In the genomic region with DNA sequence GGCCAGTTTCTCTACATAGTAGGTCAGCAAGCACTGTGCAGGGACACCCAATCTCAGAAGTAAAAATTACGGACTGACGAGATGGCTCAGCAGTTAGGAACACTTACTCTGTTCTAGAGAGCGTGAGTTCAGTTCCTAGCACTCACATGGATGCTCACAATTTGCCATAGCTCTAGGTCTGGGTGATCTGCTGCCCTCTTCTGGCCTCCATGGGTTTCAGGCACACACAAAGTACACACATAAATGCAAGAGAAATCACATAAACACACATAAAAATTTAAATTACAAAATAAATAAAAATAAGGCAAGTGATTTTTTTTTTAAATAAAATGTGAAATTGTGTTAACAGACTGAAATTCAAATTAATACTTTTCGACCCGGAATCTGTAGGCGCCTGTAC, we compare ENCODE assay signal across 12 mouse cellular contexts.
DNase-seq lines count a peak whose midpoint lies in the region; ATAC-seq and TF ChIP-seq lines count a peak whose summit lies in the region.
"Had no signal": no experiment of that assay in that cellular context is flagged by ENCODE, and none has a peak within 500 bp of the region (broad histone marks: within the 10 kb centered on the region; RNA-seq: fewer than 3 reads in every experiment).

No protein-coding gene starts in this region.

- H3K4me3 ChIP-seq in left cerebral cortex, adult 2 months = no peak overlapping the region
- H3K4me3 ChIP-seq in CH12.LX (replicated peaks in 1 of 3; ENCODE audit: low read depth in 2 of 3, low read length in 2 of 3, poor library complexity in 1 of 3) = no peak overlapping the region

- TF ChIP-seq EP300 in CH12.LX (IDR thresholded peaks at IDR 0.05; ENCODE audit: low read length) = no peak

- peaks cover 81 to 97% of the 10 kb centered on the region in 2 experiments for H3K36me3 ChIP-seq in CH12.LX (replicated peaks in 1 of 2; ENCODE audit: control insufficient read depth in 1 of 2, insufficient read depth in 1 of 2, low read length in 1 of 2)

- DNase-seq in CD4-positive, CD25-positive, alpha-beta regulatory T cell, adult 2 months (ENCODE audit: low read depth, low spot score) = peak; percentile 25
- no peak for DNase-seq in left cerebral cortex, adult 2 months (ENCODE audit: extremely low spot score in 1 of 2, low spot score in 2 of 2)
- DNase-seq in left cerebral cortex, postnatal 14 days (ENCODE audit: low spot score in 2 of 2) = no peak
- no peak for DNase-seq in CH12.LX (ENCODE audit: extremely low read depth)
- peak; percentile 34 for DNase-seq in induced T-regulatory cell, adult 2 months (ENCODE audit: low read depth)
- no peak for DNase-seq in adrenal gland, postnatal 14 days
- DNase-seq in left cerebral cortex, postnatal 4 days = no peak
- DNase-seq: cerebellum, adult 9-10 months; heart, postnatal 10 days; lung, postnatal 36 days had no signal

- no peaks in the 10 kb centered on the region for H3K27me3 ChIP-seq in CH12.LX (replicated peaks)

- no peak overlapping the region for H3K27ac ChIP-seq in left cerebral cortex, adult 2 months
- no peak overlapping the region for H3K27ac ChIP-seq in CH12.LX (ENCODE audit: insufficient read depth, low read depth)

- H3K4me1 ChIP-seq in CH12.LX (ENCODE audit: control insufficient read depth in 1 of 2, insufficient read depth in 2 of 2) = peaks cover 3 to 26% of the 10 kb centered on the region in 2 experiments; a peak in 3 of 4 replicates

- peak; percentile 25 for TF ChIP-seq CTCF in left cerebral cortex, adult 2 months (IDR thresholded peaks at IDR 0.05)
- TF ChIP-seq CTCF in CH12.LX (conservative IDR thresholded peaks at IDR 0.05 in 1 of 2, IDR thresholded peaks at IDR 0.05 in 1 of 2; ENCODE audit: low read depth in 2 of 2, low read length in 2 of 2) = peak in 1 of 2 experiments; percentile 52; a peak in 2 of 4 replicates

- intact Hi-C loops in left cerebral cortex, adult 2 months (cut with DNase I) = no loop called here
- intact Hi-C loops in left cerebral cortex, postnatal 14 days (cut with DNase I) = no loop called here
- intact Hi-C loops in left cerebral cortex, postnatal 4 days (cut with DNase I) = no loop called here

- TF ChIP-seq POLR2A in CH12.LX (IDR thresholded peaks at IDR 0.05; ENCODE audit: low read depth, low read length) = no peak

- no peak overlapping the region for H3K4me2 ChIP-seq in CH12.LX (ENCODE audit: insufficient read depth, low read depth, poor library complexity, severe bottlenecking)

- no peak for ATAC-seq in CD4-positive, CD25-positive, alpha-beta regulatory T cell, adult 4 months
- ATAC-seq: inflammation-experienced regulatory T-cells, adult 6 months had no signal

- TF ChIP-seq RAD21 in CH12.LX (IDR thresholded peaks at IDR 0.05; ENCODE audit: low read depth, low read length) = peak; percentile 40

- dilution Hi-C loops in CH12.LX (cut with MboI; ENCODE audit: extremely low pct_ligation_motif_present, extremely low pct_unique_long_range_greater_than_20kb, low sequenced_read_pairs) = no loop called here

- no peaks in the 10 kb centered on the region for H3K79me2 ChIP-seq in CH12.LX (replicated peaks; ENCODE audit: control insufficient read depth, extremely low read depth, insufficient read depth, poor library complexity, severe bottlenecking)

- in situ Hi-C loops in CH12.LX (cut with MboI; ENCODE audit: low pct_ligation_motif_present, low pct_unique_long_range_greater_than_20kb, low sequenced_read_pairs) = no loop called here

- H3K9ac ChIP-seq in CH12.LX (ENCODE audit: insufficient read depth, low read depth) = no peak overlapping the region

- H3K9me3 ChIP-seq in CH12.LX (replicated peaks; ENCODE audit: low read length) = peaks cover 15% of the 10 kb centered on the region

TF ChIP-seq in CH12.LX, 34 proteins besides CTCF, POLR2A, EP300 and RAD21:
- TF ChIP-seq MAFK (IDR thresholded peaks at IDR 0.05; ENCODE audit: insufficient replicate concordance, low read length) = no peak
- no peak for TF ChIP-seq TBP (conservative IDR thresholded peaks at IDR 0.05; ENCODE audit: low read depth, low read length)
- peak; percentile 48 for TF ChIP-seq SMC3 (IDR thresholded peaks at IDR 0.05; ENCODE audit: low read depth, low read length)
- TF ChIP-seq ZNF384 (IDR thresholded peaks at IDR 0.05; ENCODE audit: low read depth, low read length) = no peak
- 0 out of 2 replicates have a peak, but pooled peaks have one; percentile 16 for TF ChIP-seq MYC (IDR thresholded peaks at IDR 0.05; ENCODE audit: low read depth, low read length)
- TF ChIP-seq UBTF (IDR thresholded peaks at IDR 0.05; ENCODE audit: low read depth, low read length) = no peak
- no peak for TF ChIP-seq ZMIZ1 (IDR thresholded peaks at IDR 0.05; ENCODE audit: low read depth, low read length)
- no peak for TF ChIP-seq NELFE (IDR thresholded peaks at IDR 0.05; ENCODE audit: low read depth, low read length)
- no peak for TF ChIP-seq ELF1 (IDR thresholded peaks at IDR 0.05; ENCODE audit: low read depth, low read length)
- no peak for TF ChIP-seq ETS1 (conservative IDR thresholded peaks at IDR 0.05; ENCODE audit: low read depth, low read length)
- no peak for TF ChIP-seq PAX5 (IDR thresholded peaks at IDR 0.05; ENCODE audit: low read length)
- no peak for TF ChIP-seq GABPA (IDR thresholded peaks at IDR 0.05; ENCODE audit: insufficient replicate concordance, low read depth, low read length)
- TF ChIP-seq E2F4 (IDR thresholded peaks at IDR 0.05; ENCODE audit: insufficient replicate concordance, low read depth, low read length) = no peak
- TF ChIP-seq JUN (IDR thresholded peaks at IDR 0.05; ENCODE audit: insufficient read depth, low read depth, low read length) = no peak
- TF ChIP-seq MAZ (IDR thresholded peaks at IDR 0.05; ENCODE audit: low read depth, low read length) = no peak
- TF ChIP-seq BHLHE40 (IDR thresholded peaks at IDR 0.05; ENCODE audit: low read depth, low read length) = no peak

Comparison
In these comparisons a context has a peak if more than half of its experiments do, and no peak if none do; other contexts are left out.
1. DNase-seq: peak in CD4-positive, CD25-positive, alpha-beta regulatory T cell, adult 2 months (single experiment) and induced T-regulatory cell, adult 2 months (single experiment); none in left cerebral cortex, adult 2 months (0 of 2), left cerebral cortex, postnatal 14 days (0 of 2), CH12.LX (single experiment), adrenal gland, postnatal 14 days (single experiment) and left cerebral cortex, postnatal 4 days (single experiment).